Mouse (Mus musculus) CH12.LX (cell line): ENCODE results near the gene Ifit1bl1. TPM values are rescaled to one million over a fixed set of nuclear protein-coding genes. Genes with fewer than 3 reads are reported as not detected.
"Not testable (repeated sequence)": the region's sequence is repeated elsewhere in the genome, so short reads cannot be mapped to it uniquely, and the experiment has no call there.

ENCODE experiments used
- DNase-seq: peaks from one replicate; pipeline ENCODE4 v3.0.0-alpha.2; 2013; ENCODE audit errors: extremely low read depth
- H3K27ac ChIP-seq: 2 replicates; pipeline ENCODE4 v1.5.1; 2012; ENCODE audit warnings: low read depth, mild to moderate bottlenecking, control low read depth, moderate library complexity; ENCODE audit not compliant: insufficient read depth
- H3K27me3 ChIP-seq: replicated peaks from 2 replicates; pipeline ENCODE3; 2012; ENCODE audit warnings: inconsistent platforms
- H3K36me3 ChIP-seq, 2 experiments: replicated peaks in 1 of 2; 2 replicates each; pipeline versions ENCODE3 to v1.6.1; 2012; ENCODE audit warnings: inconsistent platforms in 1 of 2, low read length in 1 of 2, mild to moderate bottlenecking in 1 of 2, mixed read lengths in 1 of 2, moderate library complexity in 1 of 2; ENCODE audit not compliant: control insufficient read depth in 1 of 2, insufficient read depth in 1 of 2
- H3K4me1 ChIP-seq, 2 experiments: 2 replicates each; pipeline ENCODE4 v1.6.1; 2012; ENCODE audit warnings: inconsistent platforms in 1 of 2, moderate library complexity in 1 of 2; ENCODE audit not compliant: insufficient read depth in 2 of 2, control insufficient read depth in 1 of 2
- H3K4me2 ChIP-seq: 2 replicates; pipeline ENCODE4 v1.6.1; 2012; ENCODE audit warnings: low read depth, mild to moderate bottlenecking, control low read depth; ENCODE audit not compliant: poor library complexity, insufficient read depth, severe bottlenecking
- H3K4me3 ChIP-seq, 3 experiments: fragments of 150-350 bp in 1 of 3; sonication (generic) in 1 of 3; replicated peaks in 1 of 3; 2 replicates each; pipeline versions ENCODE3 to v1.5.1; 2011 to 2012; ENCODE audit warnings: low read depth in 2 of 3, low read length in 2 of 3, mild to moderate bottlenecking in 2 of 3, moderate library complexity in 2 of 3, control low read depth in 1 of 3, improper control_type of control experiment in 1 of 3, inconsistent platforms in 1 of 3, mixed read lengths in 1 of 3; ENCODE audit not compliant: poor library complexity in 1 of 3
- H3K79me2 ChIP-seq: replicated peaks from 2 replicates; pipeline ENCODE4 v1.6.1; 2012; ENCODE audit warnings: mild to moderate bottlenecking, moderate library complexity; ENCODE audit not compliant: control insufficient read depth, poor library complexity, insufficient read depth, severe bottlenecking; ENCODE audit errors: extremely low read depth
- H3K9ac ChIP-seq: 2 replicates; pipeline ENCODE4 v1.6.1; 2012; ENCODE audit warnings: low read depth, mild to moderate bottlenecking, control low read depth, moderate library complexity; ENCODE audit not compliant: insufficient read depth
- H3K9me3 ChIP-seq: replicated peaks from 2 replicates; pipeline ENCODE3; 2012; ENCODE audit warnings: low read length, inconsistent platforms, mixed read lengths
- BHLHE40 ChIP-seq: IDR thresholded peaks from 2 replicates; pipeline ENCODE4 v1.6.1; 2011; ENCODE audit warnings: mild to moderate bottlenecking, low read depth, low read length, improper control_type of control experiment
- CTCF ChIP-seq, 2 experiments: IDR thresholded peaks in 1 of 2; conservative IDR thresholded peaks in 1 of 2; 2 replicates each; pipeline ENCODE4 v1.5.1; 2011 to 2012; ENCODE audit warnings: low read depth in 2 of 2, low read length in 2 of 2, improper control_type of control experiment in 1 of 2, inconsistent platforms in 1 of 2, mild to moderate bottlenecking in 1 of 2, moderate library complexity in 1 of 2
- E2F4 ChIP-seq: IDR thresholded peaks from 2 replicates; pipeline ENCODE4 v1.6.1; 2011; ENCODE audit warnings: low read depth, low read length, improper control_type of control experiment; ENCODE audit not compliant: insufficient replicate concordance
- EP300 ChIP-seq: IDR thresholded peaks from 2 replicates; pipeline ENCODE4 v1.6.1; 2011; ENCODE audit warnings: low read length, improper control_type of control experiment
- ETS1 ChIP-seq: conservative IDR thresholded peaks from 2 replicates; pipeline ENCODE4 v1.6.1; 2012; ENCODE audit warnings: low read depth, mild to moderate bottlenecking, inconsistent platforms, low read length, improper control_type of control experiment, moderate library complexity
- HCFC1 ChIP-seq: IDR thresholded peaks from 2 replicates; pipeline ENCODE4 v1.6.1; 2012; ENCODE audit warnings: low read depth, mild to moderate bottlenecking, inconsistent platforms, low read length, improper control_type of control experiment
- JUN ChIP-seq: IDR thresholded peaks from 2 replicates; pipeline ENCODE4 v1.6.1; 2011; ENCODE audit warnings: low read depth, mild to moderate bottlenecking, low read length, improper control_type of control experiment, moderate library complexity; ENCODE audit not compliant: insufficient read depth
- JUND ChIP-seq: conservative IDR thresholded peaks from 2 replicates; pipeline ENCODE4 v1.6.1; 2011; ENCODE audit warnings: low read depth, low read length, improper control_type of control experiment
- MXI1 ChIP-seq: IDR thresholded peaks from 2 replicates; pipeline ENCODE4 v1.6.1; 2011; ENCODE audit warnings: mild to moderate bottlenecking, low read depth, low read length, improper control_type of control experiment
- NRF1 ChIP-seq: IDR thresholded peaks from 2 replicates; pipeline ENCODE4 v1.6.1; 2014; ENCODE audit warnings: low read depth, mild to moderate bottlenecking, inconsistent platforms, low read length, improper control_type of control experiment, moderate library complexity
- PAX5 ChIP-seq: IDR thresholded peaks from 2 replicates; pipeline ENCODE4 v1.6.1; 2012; ENCODE audit warnings: low read length, inconsistent platforms, mixed read lengths
- POLR2A ChIP-seq: IDR thresholded peaks from 2 replicates; pipeline ENCODE4 v1.6.1; 2011; ENCODE audit warnings: low read depth, mild to moderate bottlenecking, improper control_type of control experiment, low read length
- RAD21 ChIP-seq: IDR thresholded peaks from 2 replicates; pipeline ENCODE4 v1.6.1; 2011; ENCODE audit warnings: low read depth, mild to moderate bottlenecking, low read length, improper control_type of control experiment, moderate library complexity
- SMC3 ChIP-seq: IDR thresholded peaks from 2 replicates; pipeline ENCODE4 v1.6.1; 2011; ENCODE audit warnings: low read depth, low read length, improper control_type of control experiment
- TBP ChIP-seq: conservative IDR thresholded peaks from 2 replicates; pipeline ENCODE4 v1.6.1; 2011; ENCODE audit warnings: low read depth, low read length, improper control_type of control experiment
- USF2 ChIP-seq: conservative IDR thresholded peaks from 2 replicates; pipeline ENCODE4 v1.6.1; 2011; ENCODE audit warnings: low read depth, low read length, improper control_type of control experiment
- ZC3H11A ChIP-seq: IDR thresholded peaks from 2 replicates; pipeline ENCODE4 v1.6.1; 2012; ENCODE audit warnings: low read depth, mild to moderate bottlenecking, inconsistent platforms, low read length, improper control_type of control experiment
- ZKSCAN1 ChIP-seq: IDR thresholded peaks from 2 replicates; pipeline ENCODE4 v1.6.1; 2012; ENCODE audit warnings: low read depth, inconsistent platforms, low read length, improper control_type of control experiment, borderline replicate concordance
- ZMIZ1 ChIP-seq: IDR thresholded peaks from 2 replicates; pipeline ENCODE4 v1.6.1; 2012; ENCODE audit warnings: low read depth, mild to moderate bottlenecking, inconsistent platforms, low read length, improper control_type of control experiment
- ZNF384 ChIP-seq: IDR thresholded peaks from 2 replicates; pipeline ENCODE4 v1.6.1; 2012; ENCODE audit warnings: low read depth, low read length, improper control_type of control experiment, inconsistent platforms
- dilution Hi-C: fragments of 300-500 bp; cut with MboI; formaldehyde crosslinking; loops from 2 replicates; pipeline ENCODE4 v1.14.3; 2020; ENCODE audit warnings: low sequenced_read_pairs; ENCODE audit not compliant: extremely low pct_unique_long_range_greater_than_20kb, extremely low pct_ligation_motif_present
- in situ Hi-C: fragments of 300-500 bp; cut with MboI; formaldehyde crosslinking; loops from 3 replicates; pipeline ENCODE4 v1.14.3; 2019; ENCODE audit warnings: low sequenced_read_pairs, low pct_ligation_motif_present, low pct_unique_long_range_greater_than_20kb, mixed read lengths
- polyA plus RNA-seq: library from polyadenylated mRNA; unstranded; fragments of >175 nt; gene quantifications from 2 replicates; pipeline ENCODE4 v1.2.1, GENCODE M21; 2012; ENCODE audit warnings: low read depth; ENCODE audit not compliant: insufficient read length
- total RNA-seq, 2 experiments: library from RNA; depleted of rRNA; stranded (reverse); fragments of 300-350 nt in 1 of 2; fragments of >200 nt in 1 of 2; gene quantifications; 2 replicates each; pipeline ENCODE4 v1.2.3; 2012 to 2014

Ifit1bl1 gene
- total and polyA plus RNA-seq, 3 experiments = 0.09 to 0.26 TPM; not detected in 1

DNA sequence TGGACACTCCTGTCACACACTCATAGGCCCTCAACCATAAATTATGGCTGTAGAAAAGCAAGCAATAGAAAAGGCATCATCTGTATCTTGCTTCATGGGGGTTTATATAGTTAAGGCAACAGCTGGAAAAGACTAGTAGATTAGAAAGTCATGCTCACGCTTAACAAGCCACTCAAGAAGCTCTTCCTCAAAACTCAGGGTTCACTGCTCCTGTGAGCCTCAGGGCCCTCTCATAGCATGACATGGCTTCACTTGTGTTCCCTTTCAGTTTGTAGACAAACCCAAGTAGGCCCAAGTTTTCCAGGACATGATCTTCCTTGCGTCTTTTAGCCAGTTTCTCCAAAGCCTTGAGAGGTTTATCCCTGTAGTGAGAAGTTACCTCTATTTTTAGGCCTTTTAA is 8.3 kb downstream of the Ifit1bl1 start:
- no peak for TF ChIP-seq USF2
- no peak for TF ChIP-seq EP300
- TF ChIP-seq POLR2A = no peak
- no peak for TF ChIP-seq HCFC1
- no peak for TF ChIP-seq MXI1
- no peak for TF ChIP-seq E2F4
- TF ChIP-seq JUND = no peak
- no peak for TF ChIP-seq PAX5
- no peak for TF ChIP-seq TBP
- no peak for TF ChIP-seq ZKSCAN1
- TF ChIP-seq JUN = no peak
- no peak for TF ChIP-seq BHLHE40
- TF ChIP-seq SMC3 = no peak
- no peak for TF ChIP-seq NRF1
- TF ChIP-seq ETS1 = no peak
- no peak for TF ChIP-seq ZMIZ1
- no peak for TF ChIP-seq RAD21
- no peak for TF ChIP-seq ZC3H11A
- no peak overlapping the region for H3K9ac ChIP-seq
- dilution Hi-C loops (no loop called here), in situ Hi-C loops (no loop called here)
- H3K4me2 ChIP-seq = no peak overlapping the region
- no peaks in the 10 kb centered on the region for H3K36me3 ChIP-seq
- no peak overlapping the region for H3K4me3 ChIP-seq
- DNase-seq = no peak
- H3K4me1 ChIP-seq = no peaks in the 10 kb centered on the region
- H3K27ac ChIP-seq = no peak overlapping the region
- no peaks in the 10 kb centered on the region for H3K9me3 ChIP-seq
- H3K27me3 ChIP-seq = no peaks in the 10 kb centered on the region
- no peaks in the 10 kb centered on the region for H3K79me2 ChIP-seq

DNA sequence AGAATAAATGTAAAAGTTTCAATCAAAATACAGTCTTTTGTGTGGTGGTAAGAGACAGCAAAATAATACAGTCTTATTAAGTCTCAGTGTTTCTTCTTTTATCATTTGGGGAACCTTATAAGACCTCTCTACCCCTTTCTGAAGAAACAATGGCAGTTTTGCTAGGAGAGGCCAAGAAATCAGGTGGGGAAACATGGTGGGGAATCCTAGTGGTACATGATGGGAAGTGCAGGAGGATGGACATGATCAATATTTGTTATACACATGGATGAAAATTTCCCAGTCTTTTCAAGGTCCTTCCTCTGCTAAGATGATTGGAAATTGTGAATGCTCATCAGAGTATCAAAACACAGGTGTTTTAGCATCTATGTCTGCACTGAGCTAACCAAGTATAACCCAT is 12.8 kb downstream of the Ifit1bl1 start:
- Histone ChIP-seq H3K9ac (no peak overlapping the region), H3K4me1 (0 out of 4 replicates have a peak, but pooled peaks cover 0 to under 1% of the 10 kb centered on the region in 2 experiments), H3K4me3 (no peak overlapping the region), H3K4me2 (no peak overlapping the region), H3K27me3 (no peaks in the 10 kb centered on the region), H3K27ac (no peak overlapping the region), H3K9me3 (no peaks in the 10 kb centered on the region), H3K36me3 (no peaks in the 10 kb centered on the region), H3K79me2 (no peaks in the 10 kb centered on the region)
- TF ChIP-seq CTCF (conservative IDR thresholded peaks at IDR 0.05 in 1 of 2, IDR thresholded peaks at IDR 0.05 in 1 of 2; ENCODE audit: low read depth in 2 of 2, low read length in 2 of 2) (peak; percentile 37 to 40; a peak in 3 of 4 replicates), ZNF384 (no peak)
- in situ Hi-C loops (no loop called here), dilution Hi-C loops (no loop called here)
- no peak for DNase-seq

GRCm38 (mm10) chr19:34587898-34588692 is 13.7 kb downstream of the Ifit1bl1 start:
- H3K27ac ChIP-seq, H3K4me1 ChIP-seq, dilution Hi-C loops, in situ Hi-C loops, H3K4me2 ChIP-seq, H3K27me3 ChIP-seq, DNase-seq, H3K4me3 ChIP-seq, H3K9me3 ChIP-seq, H3K79me2 ChIP-seq, H3K36me3 ChIP-seq, H3K9ac ChIP-seq: not testable (repeated sequence)
